Mouse (Mus musculus) G1E (cell line): Measurements from ENCODE around the gene Loxl3. TPM values are rescaled to one million over a fixed set of nuclear protein-coding genes. Genes with fewer than 3 reads are reported as not detected.

Source experiments
- ATAC-seq: 2 replicates; pipeline ENCODE4 v1.8.0; 2016; ENCODE audit warnings: mild to moderate bottlenecking; ENCODE audit not compliant: insufficient number of reproducible peaks, poor library complexity, low FRiP score, severe bottlenecking; ENCODE audit errors: extremely low read depth
- DNase-seq: peaks from one replicate; pipeline ENCODE4 v3.0.0; 2012; ENCODE audit warnings: low spot score
- H3K27me3 ChIP-seq: 2 replicates; pipeline ENCODE4 v1.6.1; 2012; ENCODE audit warnings: mild to moderate bottlenecking, low read length, inconsistent platforms; ENCODE audit not compliant: insufficient read depth
- H3K36me3 ChIP-seq: replicated peaks from 2 replicates; pipeline ENCODE3; 2012; ENCODE audit warnings: mild to moderate bottlenecking, inconsistent platforms
- H3K4me1 ChIP-seq: 2 replicates; pipeline ENCODE4 v1.6.1; 2012; ENCODE audit warnings: low read depth, low read length, inconsistent platforms, mixed read lengths; ENCODE audit not compliant: insufficient read depth
- H3K4me3 ChIP-seq: 2 replicates; pipeline ENCODE4 v1.5.1; 2012; ENCODE audit warnings: low read depth, mild to moderate bottlenecking, inconsistent platforms, low read length, moderate library complexity, mixed read lengths
- H3K9me3 ChIP-seq: replicated peaks from 2 replicates; pipeline ENCODE4 v1.6.1; 2012; ENCODE audit warnings: inconsistent platforms
- CTCF ChIP-seq: IDR thresholded peaks from 2 replicates; pipeline ENCODE4 v1.5.1; 2012; ENCODE audit warnings: low read depth, low read length, inconsistent platforms, mixed read lengths
- GATA1 ChIP-seq: IDR thresholded peaks from 2 replicates; pipeline ENCODE4 v1.6.1; 2012; ENCODE audit warnings: borderline replicate concordance, low read length, inconsistent platforms, mixed read lengths
- GATA2 ChIP-seq: IDR thresholded peaks from 2 replicates; pipeline ENCODE4 v1.6.1; 2012; ENCODE audit warnings: low read depth, low read length, inconsistent platforms, borderline replicate concordance
- POLR2AphosphoS5 ChIP-seq: IDR thresholded peaks from 2 replicates; pipeline ENCODE4 v1.6.1; 2012; ENCODE audit warnings: low read depth, low read length, inconsistent platforms; ENCODE audit not compliant: insufficient replicate concordance
- TAL1 ChIP-seq: conservative IDR thresholded peaks from 2 replicates; pipeline ENCODE4 v1.6.1; 2012; ENCODE audit warnings: low read depth, low read length, inconsistent platforms, mixed read lengths
- polyA plus RNA-seq: library from polyadenylated mRNA; stranded (reverse); fragments of >175 nt; gene quantifications from 2 replicates; pipeline ENCODE4 v1.2.3, GENCODE M21; 2012
- total RNA-seq, 2 experiments: library from RNA; stranded (forward) in 1 of 2; stranded (reverse) in 1 of 2; fragments of 200-1000 nt in 1 of 2; fragments of >200 nt in 1 of 2; fragmentation: Nextera tagmentation in 1 of 2; gene quantifications; 2 replicates each; pipeline ENCODE4 v1.2.3; 2014 to 2017

Gene Loxl3
- total RNA-seq (2014; fragmentation: Nextera tagmentation) (0.75 and 0.87 TPM in 2 replicates), total RNA-seq (2017) (0.71 and 1.1 TPM in 2 replicates), polyA plus RNA-seq (0.12 and 0.32 TPM in 2 replicates)

- Histone ChIP-seq H3K9me3 (no peaks in the 10 kb centered on the region), H3K27me3 (peaks cover 28% of the 10 kb centered on the region), H3K36me3 (peaks cover 36% of the 10 kb centered on the region), H3K4me3 (peak within 1 kb of the TSS; percentile 81), H3K4me1 (peaks cover 68% of the 10 kb centered on the region)
- TF ChIP-seq TAL1 (no peak), GATA1 (no peak), GATA2 (no peak), CTCF (no peak), POLR2AphosphoS5 (no peak)
- peak; percentile 64 for ATAC-seq
- DNase-seq: peak; percentile 93
Observed at GRCm38 (mm10) chr6:83033249-83034185, at the start of gene Loxl3, which contains the start of gene Dok1. Loxl3 (plus strand) TSS chr6:83034173. Dok1 (minus strand) TSS chr6:83033471.

GRCm38 (mm10) chr6:82987411-82987971, 46.5 kb upstream of the Loxl3 start:
- peaks cover 2% of the 10 kb centered on the region; the same call in 1 of the 2 replicates for H3K4me1 ChIP-seq
- no peak for ATAC-seq

GRCm38 (mm10) chr6:82993696-82994095, 40.3 kb upstream of the Loxl3 start:
- H3K27me3 ChIP-seq: peaks cover 19% of the 10 kb centered on the region
- no peaks in the 10 kb centered on the region for H3K9me3 ChIP-seq
- H3K4me1 ChIP-seq: peaks cover 26% of the 10 kb centered on the region
- no peak for DNase-seq
- no peaks in the 10 kb centered on the region for H3K36me3 ChIP-seq
- TF ChIP-seq POLR2AphosphoS5: no peak
- TF ChIP-seq GATA2: no peak
- TF ChIP-seq GATA1: no peak
- no peak for TF ChIP-seq CTCF
- no peak for TF ChIP-seq TAL1
- ATAC-seq: no peak
- no peak overlapping the region for H3K4me3 ChIP-seq

More at GRCm38 (mm10) chr6:82987411-82987971, 46.5 kb upstream of the Loxl3 start:
- TF ChIP-seq GATA1 (no peak), CTCF (no peak), POLR2AphosphoS5 (no peak), TAL1 (no peak), GATA2 (no peak)
- peaks cover 22% of the 10 kb centered on the region for H3K27me3 ChIP-seq
- no peaks in the 10 kb centered on the region for H3K36me3 ChIP-seq
- DNase-seq: no peak
- H3K4me3 ChIP-seq: no peak overlapping the region
- no peaks in the 10 kb centered on the region for H3K9me3 ChIP-seq

- DNase-seq: no peak
- ATAC-seq: no peak
- Histone ChIP-seq H3K36me3 (no peaks in the 10 kb centered on the region), H3K4me3 (no peak overlapping the region), H3K9me3 (no peaks in the 10 kb centered on the region), H3K27me3 (peaks cover 19% of the 10 kb centered on the region), H3K4me1 (peaks cover 28% of the 10 kb centered on the region)
- TF ChIP-seq POLR2AphosphoS5 (no peak), CTCF (no peak), GATA2 (no peak), GATA1 (no peak)
Observed at GRCm38 (mm10) chr6:82994372-82994771, 39.6 kb upstream of the Loxl3 start.

DNA sequence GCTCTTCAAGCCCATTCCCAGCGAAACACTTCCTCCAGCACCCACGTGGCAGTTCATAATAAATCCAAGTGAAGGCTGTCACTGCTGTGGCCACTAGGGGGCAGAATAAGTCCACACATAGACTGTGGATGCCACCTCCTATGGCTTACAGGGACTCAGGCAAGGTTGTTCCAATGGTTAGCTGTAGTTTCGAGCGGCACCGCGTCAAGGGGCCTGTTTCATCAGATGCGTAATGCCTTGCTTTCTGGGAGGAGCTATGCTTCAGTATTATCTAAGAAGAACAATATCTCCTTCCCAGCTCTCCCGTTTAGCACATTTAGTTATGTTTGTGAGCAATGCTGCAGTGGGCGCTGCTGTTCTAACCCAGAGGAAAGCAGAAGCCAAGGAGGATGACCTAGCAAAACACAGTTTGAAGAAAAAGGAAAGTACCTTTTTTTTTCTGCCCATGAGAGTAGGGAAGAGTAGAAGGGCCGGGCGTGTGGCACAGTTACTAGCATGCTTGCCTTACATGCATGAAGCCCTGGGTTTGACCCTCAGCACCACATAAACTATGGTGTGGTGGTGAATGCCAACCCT, 37.1 kb upstream of the Loxl3 start:
- peak overlapping the region; percentile 55; the same call in 1 of the 2 replicates for H3K4me3 ChIP-seq
- H3K27me3 ChIP-seq: peaks cover 13% of the 10 kb centered on the region
- ATAC-seq (peak; percentile 87), DNase-seq (peak; percentile 67)
- no peaks in the 10 kb centered on the region for H3K36me3 ChIP-seq
- no peaks in the 10 kb centered on the region for H3K9me3 ChIP-seq
- TF ChIP-seq CTCF (peak; percentile 74), POLR2AphosphoS5 (no peak)
- peaks cover 26% of the 10 kb centered on the region for H3K4me1 ChIP-seq

GRCm38 (mm10) chr6:82997511-82998102, 36.4 kb upstream of the Loxl3 start:
- Histone ChIP-seq H3K27me3 (peaks cover 10% of the 10 kb centered on the region), H3K4me3 (peak overlapping the region; percentile 55; the same call in 1 of the 2 replicates), H3K4me1 (peaks cover 26% of the 10 kb centered on the region), H3K36me3 (no peaks in the 10 kb centered on the region), H3K9me3 (no peaks in the 10 kb centered on the region)
- TF ChIP-seq TAL1 (no peak), POLR2AphosphoS5 (no peak), GATA1 (no peak), CTCF (no peak), GATA2 (no peak)
- DNase-seq: no peak
- 0 out of 2 replicates have a peak, but pooled peaks have one; percentile 10 for ATAC-seq
